Mouse (Mus musculus): Measurements from ENCODE around the gene Onecut3. TPM values are rescaled to one million over a fixed set of nuclear protein-coding genes. Genes with fewer than 3 reads are reported as not detected.

The Onecut3 gene
- polyA plus RNA-seq (2014; fragmentation: Illumina TruSeq; extraction: RNeasy Lipid Tissue Mini Kit (QIAGEN cat#74804); ENCODE audit: low read depth, low replicate concordance): not detected

GRCm38 (mm10) chr10:80494732-80495131 lies at the start of gene Onecut3:
TSS of gene Onecut3 (plus strand) at chr10:80494835.

GRCm38 (mm10) chr10:80538710-80539394 lies 44.2 kb downstream of the Onecut3 start, which contains the start of gene Atp8b3:
TSS of gene Atp8b3 (minus strand) at chr10:80539124.

GRCm38 (mm10) chr10:80561116-80561944 lies 66.7 kb downstream of the Onecut3 start, which contains the start of gene Rexo1:
TSS of gene Rexo1 (minus strand) at chr10:80561560.

Other genes with a start within 250 kb of the Onecut3 start
- 3.2 TPM for gene Ndufs7, start 245.7 kb upstream of the Onecut3 start, polyA plus RNA-seq (2014; fragmentation: Illumina TruSeq; extraction: RNeasy Lipid Tissue Mini Kit (QIAGEN cat#74804); ENCODE audit: low read depth, low replicate concordance)
- 20.3 TPM for gene Gamt, start 233.8 kb upstream of the Onecut3 start, polyA plus RNA-seq (2014; fragmentation: Illumina TruSeq; extraction: RNeasy Lipid Tissue Mini Kit (QIAGEN cat#74804); ENCODE audit: low read depth, low replicate concordance)
- gene Dazap1, start 233.3 kb upstream of the Onecut3 start, polyA plus RNA-seq (2014; fragmentation: Illumina TruSeq; extraction: RNeasy Lipid Tissue Mini Kit (QIAGEN cat#74804); ENCODE audit: low read depth, low replicate concordance): 13.7 TPM
- 3.6 TPM for gene Rps15, start 202.4 kb upstream of the Onecut3 start, polyA plus RNA-seq (2014; fragmentation: Illumina TruSeq; extraction: RNeasy Lipid Tissue Mini Kit (QIAGEN cat#74804); ENCODE audit: low read depth, low replicate concordance)
- not detected for gene Apc2, start 198.9 kb upstream of the Onecut3 start, polyA plus RNA-seq (2014; fragmentation: Illumina TruSeq; extraction: RNeasy Lipid Tissue Mini Kit (QIAGEN cat#74804); ENCODE audit: low read depth, low replicate concordance)
- 0.69 TPM for gene 2310011J03Rik, start 174.3 kb upstream of the Onecut3 start, polyA plus RNA-seq (2014; fragmentation: Illumina TruSeq; extraction: RNeasy Lipid Tissue Mini Kit (QIAGEN cat#74804); ENCODE audit: low read depth, low replicate concordance)
- gene Pcsk4, start 165.3 kb upstream of the Onecut3 start, polyA plus RNA-seq (2014; fragmentation: Illumina TruSeq; extraction: RNeasy Lipid Tissue Mini Kit (QIAGEN cat#74804); ENCODE audit: low read depth, low replicate concordance): 0.32 TPM
- gene Reep6, start 164.9 kb upstream of the Onecut3 start, polyA plus RNA-seq (2014; fragmentation: Illumina TruSeq; extraction: RNeasy Lipid Tissue Mini Kit (QIAGEN cat#74804); ENCODE audit: low read depth, low replicate concordance): 47.3 TPM
- 0.13 TPM for gene Adamtsl5, start 146.4 kb upstream of the Onecut3 start, polyA plus RNA-seq (2014; fragmentation: Illumina TruSeq; extraction: RNeasy Lipid Tissue Mini Kit (QIAGEN cat#74804); ENCODE audit: low read depth, low replicate concordance)
- gene Plk5, start 138.4 kb upstream of the Onecut3 start, polyA plus RNA-seq (2014; fragmentation: Illumina TruSeq; extraction: RNeasy Lipid Tissue Mini Kit (QIAGEN cat#74804); ENCODE audit: low read depth, low replicate concordance): not detected
- gene Mex3d, start 107.2 kb upstream of the Onecut3 start, polyA plus RNA-seq (2014; fragmentation: Illumina TruSeq; extraction: RNeasy Lipid Tissue Mini Kit (QIAGEN cat#74804); ENCODE audit: low read depth, low replicate concordance): 1.4 TPM
- 0.98 TPM for gene Mbd3, start 95.3 kb upstream of the Onecut3 start, polyA plus RNA-seq (2014; fragmentation: Illumina TruSeq; extraction: RNeasy Lipid Tissue Mini Kit (QIAGEN cat#74804); ENCODE audit: low read depth, low replicate concordance)
- 3.9 TPM for gene Uqcr11, start 88.0 kb upstream of the Onecut3 start, polyA plus RNA-seq (2014; fragmentation: Illumina TruSeq; extraction: RNeasy Lipid Tissue Mini Kit (QIAGEN cat#74804); ENCODE audit: low read depth, low replicate concordance)
- 1.3 TPM for gene Tcf3, start 61.2 kb upstream of the Onecut3 start, polyA plus RNA-seq (2014; fragmentation: Illumina TruSeq; extraction: RNeasy Lipid Tissue Mini Kit (QIAGEN cat#74804); ENCODE audit: low read depth, low replicate concordance)
- gene Atp8b3, start 44.3 kb downstream of the Onecut3 start, polyA plus RNA-seq (2014; fragmentation: Illumina TruSeq; extraction: RNeasy Lipid Tissue Mini Kit (QIAGEN cat#74804); ENCODE audit: low read depth, low replicate concordance): not detected
- gene Rexo1, start 66.7 kb downstream of the Onecut3 start, polyA plus RNA-seq (2014; fragmentation: Illumina TruSeq; extraction: RNeasy Lipid Tissue Mini Kit (QIAGEN cat#74804); ENCODE audit: low read depth, low replicate concordance): 0.72 TPM
- 0.50 TPM for gene Klf16, start 82.5 kb downstream of the Onecut3 start, polyA plus RNA-seq (2014; fragmentation: Illumina TruSeq; extraction: RNeasy Lipid Tissue Mini Kit (QIAGEN cat#74804); ENCODE audit: low read depth, low replicate concordance)
- gene Abhd17a, start 95.5 kb downstream of the Onecut3 start, polyA plus RNA-seq (2014; fragmentation: Illumina TruSeq; extraction: RNeasy Lipid Tissue Mini Kit (QIAGEN cat#74804); ENCODE audit: low read depth, low replicate concordance): not detected
- 1.7 TPM for gene Scamp4, start 108.0 kb downstream of the Onecut3 start, polyA plus RNA-seq (2014; fragmentation: Illumina TruSeq; extraction: RNeasy Lipid Tissue Mini Kit (QIAGEN cat#74804); ENCODE audit: low read depth, low replicate concordance)
- gene Adat3, start 108.0 kb downstream of the Onecut3 start, polyA plus RNA-seq (2014; fragmentation: Illumina TruSeq; extraction: RNeasy Lipid Tissue Mini Kit (QIAGEN cat#74804); ENCODE audit: low read depth, low replicate concordance): not detected
- not detected for gene Gm49322, start 111.2 kb downstream of the Onecut3 start, polyA plus RNA-seq (2014; fragmentation: Illumina TruSeq; extraction: RNeasy Lipid Tissue Mini Kit (QIAGEN cat#74804); ENCODE audit: low read depth, low replicate concordance)
- 1.4 TPM for gene Csnk1g2, start 128.0 kb downstream of the Onecut3 start, polyA plus RNA-seq (2014; fragmentation: Illumina TruSeq; extraction: RNeasy Lipid Tissue Mini Kit (QIAGEN cat#74804); ENCODE audit: low read depth, low replicate concordance)
- 0.53 TPM for gene Btbd2, start 162.2 kb downstream of the Onecut3 start, polyA plus RNA-seq (2014; fragmentation: Illumina TruSeq; extraction: RNeasy Lipid Tissue Mini Kit (QIAGEN cat#74804); ENCODE audit: low read depth, low replicate concordance)
- 3.1 TPM for gene Mknk2, start 183.3 kb downstream of the Onecut3 start, polyA plus RNA-seq (2014; fragmentation: Illumina TruSeq; extraction: RNeasy Lipid Tissue Mini Kit (QIAGEN cat#74804); ENCODE audit: low read depth, low replicate concordance)
- gene Mob3a, start 207.1 kb downstream of the Onecut3 start, polyA plus RNA-seq (2014; fragmentation: Illumina TruSeq; extraction: RNeasy Lipid Tissue Mini Kit (QIAGEN cat#74804); ENCODE audit: low read depth, low replicate concordance): 1.0 TPM
- gene Izumo4, start 207.3 kb downstream of the Onecut3 start, polyA plus RNA-seq (2014; fragmentation: Illumina TruSeq; extraction: RNeasy Lipid Tissue Mini Kit (QIAGEN cat#74804); ENCODE audit: low read depth, low replicate concordance): 2.7 TPM
- gene Ap3d1, start 247.4 kb downstream of the Onecut3 start, polyA plus RNA-seq (2014; fragmentation: Illumina TruSeq; extraction: RNeasy Lipid Tissue Mini Kit (QIAGEN cat#74804); ENCODE audit: low read depth, low replicate concordance): 7.5 TPM